Mouse (Mus musculus) olfactory bulb, adult 2 months (tissue): Measurements from ENCODE around the gene Tmem91. TPM values are rescaled to one million over a fixed set of nuclear protein-coding genes. Genes with fewer than 3 reads are reported as not detected.

Experiments
- H3K27ac ChIP-seq: fragments of 200-500 bp; 2 replicates; pipeline ENCODE4 v1.5.1; 2012; ENCODE audit warnings: low read depth, low read length; ENCODE audit not compliant: insufficient read depth
- H3K4me1 ChIP-seq: fragments of 200-500 bp; 2 replicates; pipeline ENCODE4 v1.6.1; 2012; ENCODE audit warnings: low read length; ENCODE audit not compliant: control insufficient read depth, insufficient read depth
- H3K4me3 ChIP-seq: fragments of 200-500 bp; 2 replicates; pipeline ENCODE4 v1.5.1; 2012; ENCODE audit warnings: mild to moderate bottlenecking, low read depth, low read length, moderate library complexity; ENCODE audit not compliant: insufficient read depth
- CTCF ChIP-seq: fragments of 200-500 bp; IDR thresholded peaks from 2 replicates; pipeline ENCODE4 v1.5.1; 2012; ENCODE audit warnings: low read depth, mild to moderate bottlenecking, low read length, moderate library complexity; ENCODE audit not compliant: insufficient read depth
- POLR2A ChIP-seq: fragments of 200-500 bp; IDR thresholded peaks from 2 replicates; pipeline ENCODE4 v1.6.1; 2012; ENCODE audit warnings: mild to moderate bottlenecking, low read depth, low read length, moderate library complexity; ENCODE audit not compliant: insufficient read depth
- WGBS: fragments of 180-500 bp; shearing (Covaris S2); methylation state at CpG from one replicate; pipeline ENCODE4 v1.1.7; 2018; 5-methylcytosine and 5-hydroxymethylcytosine counted together
- polyA plus RNA-seq: library from polyadenylated mRNA; stranded (reverse); fragments of >200 nt; gene quantifications from 2 replicates; pipeline ENCODE4 v1.2.4, GENCODE M21; 2012; ENCODE audit warnings: low replicate concordance; ENCODE audit not compliant: missing spikeins, insufficient read depth, insufficient read length

Gene Tmem91
- polyA plus RNA-seq, 1 experiment: not detected

- Histone ChIP-seq H3K4me1 (peaks cover 16% of the 10 kb centered on the region), H3K4me3 (no peak overlapping the region), H3K27ac (no peak overlapping the region)
- 74% methylated on average over 11 of the region's 11 CpGs for WGBS
- TF ChIP-seq POLR2A (no peak), CTCF (no peak)
Observed at GRCm38 (mm10) chr7:25655601-25656428, 19.2 kb downstream of the Tmem91 start.

GRCm38 (mm10) chr7:25652244-25652759 is 22.7 kb downstream of the Tmem91 start:
- Histone ChIP-seq H3K4me1 (peaks cover 22% of the 10 kb centered on the region), H3K27ac (no peak overlapping the region), H3K4me3 (no peak overlapping the region)
- no peak for TF ChIP-seq CTCF
- WGBS: 92% methylated on average over 12 of the region's 12 CpGs

- H3K27ac ChIP-seq: no peak overlapping the region
- WGBS: 88% methylated on average over 8 of the region's 8 CpGs
- H3K4me1 ChIP-seq: peaks cover 14% of the 10 kb centered on the region
- TF ChIP-seq CTCF: no peak
- no peak for TF ChIP-seq POLR2A
- H3K4me3 ChIP-seq: no peak overlapping the region
Observed at GRCm38 (mm10) chr7:25651281-25651680, 23.7 kb downstream of the Tmem91 start.

GRCm38 (mm10) chr7:25649839-25650238 is 25.1 kb downstream of the Tmem91 start:
- WGBS: 69% methylated on average over 5 of the region's 5 CpGs
- H3K4me3 ChIP-seq: no peak overlapping the region
- H3K4me1 ChIP-seq: peaks cover 11% of the 10 kb centered on the region
- no peak for TF ChIP-seq POLR2A
- TF ChIP-seq CTCF: no peak
- H3K27ac ChIP-seq: no peak overlapping the region

GRCm38 (mm10) chr7:25647574-25648123 is 27.3 kb downstream of the Tmem91 start:
- H3K4me1 ChIP-seq: peaks cover 9% of the 10 kb centered on the region
- no peak overlapping the region for H3K4me3 ChIP-seq
- WGBS: 60% methylated on average over 5 of the region's 5 CpGs
- TF ChIP-seq POLR2A (no peak), CTCF (no peak)
- H3K27ac ChIP-seq: no peak overlapping the region

- H3K4me3 ChIP-seq: no peak overlapping the region
- TF ChIP-seq POLR2A (no peak), CTCF (no peak)
- H3K27ac ChIP-seq: no peak overlapping the region
- peaks cover 9% of the 10 kb centered on the region for H3K4me1 ChIP-seq
- WGBS: 40% methylated on average over 14 of the region's 14 CpGs
Observed at GRCm38 (mm10) chr7:25645074-25645473, 29.9 kb downstream of the Tmem91 start.

- WGBS: 60% methylated on average over 4 of the region's 4 CpGs
- TF ChIP-seq POLR2A (no peak), CTCF (no peak)
- no peak overlapping the region for H3K27ac ChIP-seq
- peaks cover 9% of the 10 kb centered on the region for H3K4me1 ChIP-seq
- no peak overlapping the region for H3K4me3 ChIP-seq
Observed at GRCm38 (mm10) chr7:25644631-25645030, 30.3 kb downstream of the Tmem91 start.

- Histone ChIP-seq H3K4me1 (peaks cover 7% of the 10 kb centered on the region; the same call in 1 of the 2 replicates), H3K27ac (no peak overlapping the region), H3K4me3 (no peak overlapping the region)
- TF ChIP-seq CTCF (no peak), POLR2A (no peak)
- WGBS: 69% methylated on average over 10 of the region's 10 CpGs
Observed at GRCm38 (mm10) chr7:25644136-25644535, 30.8 kb downstream of the Tmem91 start.

- Histone ChIP-seq H3K4me1 (no peaks in the 10 kb centered on the region), H3K4me3 (no peak overlapping the region), H3K27ac (no peak overlapping the region)
- TF ChIP-seq POLR2A (no peak), CTCF (no peak)
- 90% methylated on average over 4 of the region's 4 CpGs for WGBS
Observed at GRCm38 (mm10) chr7:25639754-25640153, 35.2 kb downstream of the Tmem91 start.
